Mouse (Mus musculus) forebrain, embryonic 15.5 days (tissue): ENCODE data around the gene Nudt1. TPM values are rescaled to one million over a fixed set of nuclear protein-coding genes. Genes with fewer than 3 reads are reported as not detected.
"Not testable (repeated sequence)": the region's sequence is repeated elsewhere in the genome, so short reads cannot be mapped to it uniquely, and the experiment has no call there.

Experiments used
- ATAC-seq: fragments of 200-750 bp; cut with Nextera tagmentation; replicated peaks from 2 replicates; pipeline ENCODE4 v1.8.0; 2017; ENCODE audit warnings: mild to moderate bottlenecking, moderate TSS enrichment, moderate library complexity
- H3K27ac ChIP-seq: fragments of 300-500 bp; sonication (generic); replicated peaks from 2 replicates; pipeline ENCODE4 v1.5.1; 2015; ENCODE audit warnings: mild to moderate bottlenecking, inconsistent platforms
- H3K27me3 ChIP-seq: fragments of 300-500 bp; sonication (generic); 2 replicates; pipeline ENCODE4 v1.6.1; 2015; ENCODE audit warnings: inconsistent platforms
- H3K36me3 ChIP-seq: fragments of 300-500 bp; sonication (generic); 2 replicates; pipeline ENCODE4 v1.6.1; 2015; ENCODE audit warnings: mild to moderate bottlenecking, inconsistent platforms
- H3K4me1 ChIP-seq: fragments of 300-500 bp; sonication (generic); 2 replicates; pipeline ENCODE4 v1.6.1; 2015; ENCODE audit warnings: inconsistent platforms
- H3K4me2 ChIP-seq: fragments of 300-500 bp; sonication (generic); replicated peaks from 2 replicates; pipeline ENCODE4 v1.6.1; 2015; ENCODE audit warnings: mild to moderate bottlenecking, inconsistent platforms
- H3K4me3 ChIP-seq: fragments of 300-500 bp; sonication (generic); 2 replicates; pipeline ENCODE4 v1.5.1; 2015; ENCODE audit warnings: mild to moderate bottlenecking, inconsistent platforms
- H3K9ac ChIP-seq: fragments of 300-500 bp; sonication (generic); replicated peaks from 2 replicates; pipeline ENCODE4 v1.6.1; 2015; ENCODE audit warnings: mild to moderate bottlenecking, inconsistent platforms
- H3K9me3 ChIP-seq: fragments of 300-500 bp; sonication (generic); 2 replicates; pipeline ENCODE4 v1.6.1; 2016; ENCODE audit warnings: inconsistent platforms
- WGBS: fragments of 180-500 bp; shearing (Covaris S2); methylation state at CpG from one replicate; pipeline ENCODE4 v1.1.7; 2015; ENCODE audit warnings: mixed read lengths; 5-methylcytosine and 5-hydroxymethylcytosine counted together
- polyA plus RNA-seq: library from polyadenylated mRNA; unstranded; fragments of >200 nt; fragmentation: Nextera tagmentation; extraction: Ambion mirVana; gene quantifications from 2 replicates; pipeline ENCODE4 v1.2.1, GENCODE M21; 2015

Gene Nudt1
- polyA plus RNA-seq, 1 experiment from 2014 or later = 22.3 TPM

GRCm38 (mm10) chr5:140346050-140346449, 24.6 kb downstream of the Nudt1 start:
- Histone ChIP-seq H3K27ac (no peak overlapping the region), H3K9ac (no peak overlapping the region), H3K36me3 (peaks cover 3% of the 10 kb centered on the region; the same call in 1 of the 2 replicates), H3K4me1 (no peaks in the 10 kb centered on the region), H3K4me3 (no peak overlapping the region), H3K9me3 (no peaks in the 10 kb centered on the region), H3K27me3 (no peaks in the 10 kb centered on the region), H3K4me2 (no peak overlapping the region)
- WGBS = 91% methylated on average over 1 of the region's 1 CpGs
- ATAC-seq = no peak

- no peak overlapping the region for H3K4me2 ChIP-seq
- no peak for ATAC-seq
- H3K9ac ChIP-seq = no peak overlapping the region
- WGBS = 94% methylated on average over 9 of the region's 9 CpGs
- H3K36me3 ChIP-seq = peaks cover 14% of the 10 kb centered on the region
- H3K27me3 ChIP-seq = no peaks in the 10 kb centered on the region
- no peak overlapping the region for H3K27ac ChIP-seq
- no peaks in the 10 kb centered on the region for H3K9me3 ChIP-seq
- no peak overlapping the region for H3K4me3 ChIP-seq
- H3K4me1 ChIP-seq = no peaks in the 10 kb centered on the region
These were observed 28.4 kb downstream of the Nudt1 start for GRCm38 (mm10) chr5:140349882-140350281.

- no peak for ATAC-seq
- Histone ChIP-seq H3K27me3 (no peaks in the 10 kb centered on the region), H3K36me3 (peaks cover 14% of the 10 kb centered on the region), H3K27ac (no peak overlapping the region), H3K9ac (no peak overlapping the region), H3K9me3 (no peaks in the 10 kb centered on the region), H3K4me3 (no peak overlapping the region), H3K4me2 (no peak overlapping the region), H3K4me1 (no peaks in the 10 kb centered on the region)
- 95% methylated on average over 8 of the region's 8 CpGs for WGBS
These were observed 29.5 kb downstream of the Nudt1 start for GRCm38 (mm10) chr5:140350731-140351497.

GRCm38 (mm10) chr5:140352352-140352751, 30.9 kb downstream of the Nudt1 start:
- H3K36me3 ChIP-seq = peaks cover 14% of the 10 kb centered on the region
- no peak overlapping the region for H3K4me3 ChIP-seq
- no peak overlapping the region for H3K27ac ChIP-seq
- H3K4me2 ChIP-seq = no peak overlapping the region
- no peaks in the 10 kb centered on the region for H3K4me1 ChIP-seq
- no peak for ATAC-seq
- whole genome bisulfite sequencing = 96% methylated on average over 6 of the region's 6 CpGs
- H3K9ac ChIP-seq = no peak overlapping the region
- H3K9me3 ChIP-seq = no peaks in the 10 kb centered on the region
- H3K27me3 ChIP-seq = no peaks in the 10 kb centered on the region

- ATAC-seq = no peak
- H3K4me1 ChIP-seq = no peaks in the 10 kb centered on the region
- H3K36me3 ChIP-seq = peaks cover 20% of the 10 kb centered on the region
- 89% methylated on average over 11 of the region's 11 CpGs for WGBS
- no peak overlapping the region for H3K4me2 ChIP-seq
- H3K9ac ChIP-seq = no peak overlapping the region
- no peaks in the 10 kb centered on the region for H3K9me3 ChIP-seq
- H3K27ac ChIP-seq = no peak overlapping the region
- H3K27me3 ChIP-seq = no peaks in the 10 kb centered on the region
- no peak overlapping the region for H3K4me3 ChIP-seq
These were observed 34.5 kb downstream of the Nudt1 start for GRCm38 (mm10) chr5:140355934-140356333.

GRCm38 (mm10) chr5:140357466-140357865, 36.0 kb downstream of the Nudt1 start:
- peaks cover 12% of the 10 kb centered on the region for H3K36me3 ChIP-seq
- no peak for ATAC-seq
- H3K4me1 ChIP-seq = no peaks in the 10 kb centered on the region

GRCm38 (mm10) chr5:140359930-140360674, 38.6 kb downstream of the Nudt1 start:
- WGBS = 75% methylated on average over 14 of the region's 14 CpGs
- Histone ChIP-seq H3K36me3 (0 out of 2 replicates have a peak, but pooled peaks cover 6% of the 10 kb centered on the region), H3K4me2 (no peak overlapping the region), H3K4me1 (no peaks in the 10 kb centered on the region), H3K4me3 (no peak overlapping the region), H3K9ac (no peak overlapping the region), H3K27ac (no peak overlapping the region), H3K9me3 (no peaks in the 10 kb centered on the region), H3K27me3 (no peaks in the 10 kb centered on the region)
- no peak for ATAC-seq

More at GRCm38 (mm10) chr5:140357466-140357865, 36.0 kb downstream of the Nudt1 start:
- Histone ChIP-seq H3K9me3 (no peaks in the 10 kb centered on the region), H3K9ac (no peak overlapping the region), H3K4me2 (no peak overlapping the region), H3K4me3 (no peak overlapping the region), H3K27me3 (no peaks in the 10 kb centered on the region), H3K27ac (no peak overlapping the region)
- WGBS = 87% methylated on average over 3 of the region's 3 CpGs

- Histone ChIP-seq H3K4me3 (no peak overlapping the region), H3K9me3 (no peaks in the 10 kb centered on the region), H3K27ac (no peak overlapping the region), H3K27me3 (no peaks in the 10 kb centered on the region), H3K4me2 (no peak overlapping the region), H3K9ac (no peak overlapping the region), H3K36me3 (no peaks in the 10 kb centered on the region), H3K4me1 (no peaks in the 10 kb centered on the region)
- ATAC-seq = no peak
- whole genome bisulfite sequencing = 98% methylated on average over 5 of the region's 5 CpGs
These were observed 43.0 kb downstream of the Nudt1 start for GRCm38 (mm10) chr5:140364415-140364814.

GRCm38 (mm10) chr5:140368126-140368525, 46.7 kb downstream of the Nudt1 start:
- H3K4me3 ChIP-seq, H3K9ac ChIP-seq, H3K4me1 ChIP-seq, H3K4me2 ChIP-seq, H3K9me3 ChIP-seq, H3K27ac ChIP-seq, ATAC-seq, H3K36me3 ChIP-seq, H3K27me3 ChIP-seq: not testable (repeated sequence)
- 83% methylated on average over 2 of the region's 2 CpGs for WGBS

- WGBS = 95% methylated on average over 4 of the region's 4 CpGs
- ATAC-seq = no peak
- no peaks in the 10 kb centered on the region for H3K36me3 ChIP-seq
- no peaks in the 10 kb centered on the region for H3K9me3 ChIP-seq
- no peak overlapping the region for H3K9ac ChIP-seq
- no peaks in the 10 kb centered on the region for H3K4me1 ChIP-seq
- H3K4me2 ChIP-seq = no peak overlapping the region
- H3K27me3 ChIP-seq = no peaks in the 10 kb centered on the region
- no peak overlapping the region for H3K4me3 ChIP-seq
- no peak overlapping the region for H3K27ac ChIP-seq
These were observed 47.5 kb downstream of the Nudt1 start for GRCm38 (mm10) chr5:140368926-140369325.

GRCm38 (mm10) chr5:140369466-140369865, 48.0 kb downstream of the Nudt1 start:
- Histone ChIP-seq H3K9me3 (no peaks in the 10 kb centered on the region), H3K27ac (no peak overlapping the region), H3K27me3 (no peaks in the 10 kb centered on the region), H3K9ac (no peak overlapping the region), H3K4me3 (no peak overlapping the region), H3K4me2 (no peak overlapping the region), H3K4me1 (peaks cover 2% of the 10 kb centered on the region; the same call in 1 of the 2 replicates), H3K36me3 (no peaks in the 10 kb centered on the region)
- WGBS = 100% methylated on average over 2 of the region's 2 CpGs
- ATAC-seq = no peak

- 71% methylated on average over 6 of the region's 6 CpGs for WGBS
- Histone ChIP-seq H3K9ac (no peak overlapping the region), H3K4me3 (no peak overlapping the region), H3K9me3 (no peaks in the 10 kb centered on the region), H3K4me2 (no peak overlapping the region), H3K4me1 (peaks cover 2% of the 10 kb centered on the region; the same call in 1 of the 2 replicates), H3K27me3 (no peaks in the 10 kb centered on the region), H3K36me3 (no peaks in the 10 kb centered on the region), H3K27ac (no peak overlapping the region)
- no peak for ATAC-seq
These were observed 49.2 kb downstream of the Nudt1 start for GRCm38 (mm10) chr5:140370446-140371254.
